Mouse (Mus musculus): ENCODE data around the gene Nlgn1.

Nlgn1 gene

GRCm38 (mm10) chr3:26201410-26201809 is 130.8 kb downstream of the Nlgn1 start:
- no peak for DNase-seq (ENCODE audit: low spot score in 2 of 2)

DNA sequence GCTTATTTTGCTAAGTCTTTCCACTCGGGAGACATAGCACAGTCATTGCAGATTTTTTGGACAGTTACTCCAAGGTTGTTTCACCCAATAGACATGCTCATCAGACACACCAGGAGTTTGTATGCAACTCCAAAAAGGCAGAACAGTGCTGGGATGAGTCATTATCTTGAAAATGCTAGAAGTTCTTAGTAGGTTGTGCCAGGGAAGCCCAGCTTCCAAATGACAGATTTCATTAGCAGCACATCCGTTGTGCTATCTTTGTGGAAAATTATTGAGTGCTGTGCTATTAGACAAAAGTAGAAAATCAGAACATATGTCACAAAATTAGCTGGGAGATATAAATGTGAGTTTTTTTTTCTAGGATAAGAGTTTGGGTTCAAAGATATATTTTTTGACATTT is 137.3 kb downstream of the Nlgn1 start:
- no peak for DNase-seq (ENCODE audit: low spot score in 2 of 2)

GRCm38 (mm10) chr3:26181013-26181412 is 151.2 kb downstream of the Nlgn1 start:
- DNase-seq (ENCODE audit: low spot score in 2 of 2): no peak

DNA sequence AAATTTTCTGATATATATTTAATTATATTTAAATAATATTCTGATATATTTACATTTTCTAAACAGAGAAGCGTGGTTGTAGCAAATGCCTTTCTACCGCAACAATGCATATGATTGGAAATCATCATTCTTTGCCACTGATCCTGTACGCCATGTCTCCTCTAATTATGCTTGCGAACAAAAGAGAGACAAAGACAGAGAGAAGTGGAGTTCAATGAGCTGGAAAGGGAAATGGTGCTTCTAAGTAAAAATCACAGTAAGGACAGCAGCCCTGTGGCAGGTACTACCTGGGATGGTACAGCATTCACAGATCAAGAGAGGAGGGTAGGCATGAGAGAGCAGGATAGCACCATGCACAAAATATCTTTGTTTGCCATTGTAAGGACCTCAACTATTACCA is 156.9 kb downstream of the Nlgn1 start:
- DNase-seq (ENCODE audit: low spot score in 2 of 2): no peak

GRCm38 (mm10) chr3:26174257-26174656 is 158.0 kb downstream of the Nlgn1 start:
- DNase-seq (ENCODE audit: low spot score in 2 of 2): no peak

GRCm38 (mm10) chr3:26173613-26174012 is 158.6 kb downstream of the Nlgn1 start:
- DNase-seq (ENCODE audit: low spot score in 2 of 2): no peak

DNA sequence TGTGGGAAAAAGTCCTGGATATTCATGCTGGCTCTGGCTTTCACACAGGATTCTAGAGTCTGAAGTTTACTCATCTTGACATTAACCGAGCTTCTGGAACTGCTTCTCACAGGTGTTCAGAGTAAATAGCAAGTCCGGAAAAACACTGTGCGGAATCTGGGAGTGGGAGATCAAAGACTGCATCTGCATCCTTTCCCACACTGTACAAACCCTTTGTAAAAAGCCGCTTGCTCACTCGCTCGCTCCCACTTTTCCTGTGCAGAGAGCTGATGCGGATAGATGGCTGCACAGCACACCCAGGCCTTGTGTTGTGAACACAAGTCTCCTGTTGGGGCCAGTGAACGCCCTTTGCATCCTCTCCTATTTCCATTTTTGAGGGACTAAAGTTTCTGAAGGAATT is 165.5 kb downstream of the Nlgn1 start:
- no peak for DNase-seq (ENCODE audit: low spot score in 2 of 2)

DNA sequence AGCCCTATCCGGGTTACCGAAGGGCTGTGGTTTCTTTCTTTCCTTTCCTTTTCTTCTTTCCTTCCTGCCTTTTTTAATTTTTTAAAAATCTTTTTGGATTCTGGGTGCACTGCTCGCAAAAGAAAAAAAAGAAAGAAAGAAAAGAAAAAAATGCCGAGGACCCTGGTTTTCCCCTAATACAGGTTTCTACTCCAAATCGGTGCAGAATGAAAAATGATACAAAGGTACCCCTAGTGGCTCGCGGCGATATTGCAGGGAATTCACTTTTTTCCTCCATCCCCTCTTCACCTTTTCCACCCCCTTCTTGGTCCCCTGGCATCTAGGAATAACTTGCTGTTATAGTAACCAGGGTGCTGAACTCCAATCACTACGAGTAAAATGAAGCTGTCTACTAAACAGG is 178.5 kb downstream of the Nlgn1 start:
- DNase-seq (ENCODE audit: low spot score in 2 of 2): peak; percentile 44 to 74

- peak in 1 of 2 experiments; percentile 39 for DNase-seq (ENCODE audit: low spot score in 2 of 2)
These were observed 179.1 kb downstream of the Nlgn1 start for GRCm38 (mm10) chr3:26153036-26153741.

- peak in 1 of 2 experiments; percentile 33 for DNase-seq (ENCODE audit: low spot score in 2 of 2)
These were observed 179.7 kb downstream of the Nlgn1 start for GRCm38 (mm10) chr3:26152510-26153035.

DNA sequence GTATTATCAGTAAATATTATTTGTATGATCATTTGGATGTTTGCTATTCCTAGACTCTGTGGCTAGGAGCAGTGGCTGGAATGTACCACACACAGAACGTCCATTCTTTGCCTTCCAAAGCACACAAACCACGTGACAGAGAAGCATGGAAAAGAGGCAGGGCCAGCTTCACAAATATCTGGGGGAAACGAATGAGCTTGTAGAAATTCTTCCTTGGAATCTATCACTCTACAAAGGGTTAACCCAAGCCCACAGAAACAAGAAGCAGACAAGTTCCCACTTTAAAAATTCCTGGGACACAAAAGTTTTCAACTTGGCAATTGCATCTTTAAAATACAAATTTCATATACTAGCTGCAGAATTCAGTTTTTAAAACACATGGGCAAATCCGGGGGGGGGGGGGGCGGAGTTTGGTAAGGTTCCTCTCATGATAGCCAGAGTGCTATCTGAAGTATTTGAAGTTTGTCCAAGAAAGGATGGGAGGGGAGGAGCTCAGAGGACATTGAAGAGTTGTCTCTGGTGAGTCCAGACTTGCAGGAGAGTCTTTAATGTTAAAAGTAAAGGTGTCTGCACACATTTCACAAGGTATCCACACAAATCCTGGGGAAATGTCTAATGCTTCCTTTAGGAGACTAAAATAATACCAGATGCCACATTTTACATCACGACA is 180.8 kb downstream of the Nlgn1 start:
- DNase-seq (ENCODE audit: low spot score in 2 of 2): no peak

DNA sequence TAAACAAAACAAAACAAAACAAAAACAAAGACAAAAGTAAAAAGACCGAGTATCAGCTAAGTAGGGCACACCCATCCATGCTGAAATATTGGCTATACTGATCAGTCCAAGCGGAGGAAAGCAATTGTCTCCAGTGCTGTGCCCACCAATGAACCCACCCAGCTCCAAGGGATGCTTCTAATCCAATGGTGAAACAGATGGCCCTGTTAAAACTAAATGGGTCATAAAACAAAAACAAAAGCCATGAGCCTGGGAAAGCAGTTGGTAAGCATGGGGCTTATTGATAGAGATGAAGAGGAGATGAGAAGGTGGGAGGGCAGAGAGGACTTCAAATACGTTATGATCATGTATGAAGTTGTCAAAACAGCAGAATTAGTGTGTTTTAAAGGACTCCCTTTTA is 186.1 kb downstream of the Nlgn1 start:
- no peak for DNase-seq (ENCODE audit: low spot score in 2 of 2)

DNA sequence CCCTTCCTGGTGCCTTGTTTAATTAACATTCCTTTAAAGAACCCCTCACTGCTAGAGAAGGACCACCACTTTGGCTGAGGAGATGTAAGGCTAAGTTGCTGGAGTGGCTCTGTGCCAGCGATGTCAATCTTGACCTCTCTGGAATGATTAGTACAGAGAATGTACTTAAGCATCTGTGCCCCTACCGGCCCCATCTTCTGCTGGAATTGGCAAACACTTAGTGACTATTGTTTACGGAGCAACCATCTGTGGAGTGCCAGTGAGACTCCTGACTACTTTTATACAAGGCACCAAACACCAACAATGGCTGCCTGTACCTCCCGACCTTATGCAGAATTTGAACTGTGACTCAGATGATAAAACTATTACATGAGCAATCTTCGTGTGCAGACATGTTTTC is 186.8 kb downstream of the Nlgn1 start:
- DNase-seq (ENCODE audit: low spot score in 2 of 2): no peak

DNA sequence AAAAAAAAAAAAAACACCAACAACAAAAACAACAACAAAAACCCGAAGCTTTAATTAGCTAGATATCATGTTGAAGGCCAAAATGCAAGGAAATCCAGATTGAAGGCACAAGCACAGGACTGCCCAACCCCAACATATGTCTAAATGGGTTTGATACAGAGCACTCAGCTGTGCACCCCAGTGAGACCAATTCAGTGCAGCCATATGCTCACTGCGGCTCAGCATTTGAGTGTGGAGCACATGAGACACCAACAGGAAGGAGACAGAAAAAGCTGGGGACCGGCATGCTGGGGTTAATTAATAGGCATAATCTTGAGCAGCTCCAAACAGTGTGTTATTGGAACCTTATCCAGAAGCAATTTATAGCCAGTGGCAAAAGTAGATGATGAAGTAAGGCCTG is 190.7 kb downstream of the Nlgn1 start:
- DNase-seq (ENCODE audit: low spot score in 2 of 2): no peak

DNA sequence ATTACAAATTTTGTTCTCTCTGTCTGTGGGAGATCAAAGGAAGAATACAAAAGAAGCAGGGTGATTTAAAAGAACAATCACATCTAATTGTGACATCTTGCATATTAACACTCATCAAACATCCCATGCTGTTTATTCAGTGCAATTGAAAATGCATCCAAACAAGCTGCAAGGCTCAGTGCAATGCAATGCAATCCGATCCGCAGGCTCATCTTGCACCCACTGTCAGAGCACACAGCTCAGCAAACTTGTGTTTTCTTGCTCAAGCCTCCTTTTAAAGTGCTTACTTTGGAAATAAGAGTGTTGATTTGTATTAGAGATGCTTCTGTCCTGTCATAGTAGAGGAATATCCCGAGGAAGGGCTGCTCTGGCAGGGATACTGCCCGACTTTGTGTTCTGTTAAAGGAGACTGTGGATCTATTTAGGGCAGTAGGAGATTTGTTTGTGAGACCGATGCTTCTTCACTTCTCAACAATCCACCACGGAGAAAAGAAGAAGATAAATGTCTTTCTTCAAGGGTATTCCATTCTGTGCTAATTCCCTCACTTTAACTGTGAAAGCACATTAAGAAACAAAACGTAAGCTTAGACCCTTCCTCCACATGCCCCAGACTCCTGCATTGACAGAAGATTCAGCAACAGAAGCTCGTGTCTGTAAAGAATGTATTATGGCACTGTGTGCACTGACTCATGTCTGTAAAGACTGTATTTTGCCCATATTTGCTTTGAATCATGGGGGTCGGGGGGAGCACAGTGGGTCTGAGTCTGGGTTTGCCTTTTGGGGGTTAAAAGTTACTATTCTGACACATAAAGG is 197.2 kb downstream of the Nlgn1 start:
- no peak for DNase-seq (ENCODE audit: low spot score in 2 of 2)

GRCm38 (mm10) chr3:26130919-26131318 is 201.3 kb downstream of the Nlgn1 start:
- no peak for DNase-seq (ENCODE audit: low spot score in 2 of 2)

DNA sequence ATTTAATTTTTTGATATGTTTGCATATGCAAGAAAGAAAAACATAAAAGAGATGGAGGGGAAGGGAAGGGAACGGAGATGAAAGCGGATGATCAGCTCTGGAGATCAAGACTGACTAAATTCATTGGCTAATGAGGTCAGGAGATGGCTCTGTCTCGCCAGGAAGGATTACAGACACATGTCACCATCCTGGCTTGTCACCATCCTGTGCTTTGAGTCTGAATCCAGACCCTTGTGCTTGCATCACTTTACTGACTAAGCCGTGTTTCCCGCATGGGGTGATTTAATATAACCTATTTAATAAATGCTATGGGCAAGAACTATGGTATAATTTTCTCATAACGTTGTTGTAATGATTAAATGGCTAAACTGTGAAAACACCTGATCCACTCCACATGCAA is 202.8 kb downstream of the Nlgn1 start:
- DNase-seq (ENCODE audit: low spot score in 2 of 2): no peak

GRCm38 (mm10) chr3:26117071-26117470 is 215.2 kb downstream of the Nlgn1 start:
- peak in 1 of 2 experiments; percentile 7 for DNase-seq (ENCODE audit: low spot score in 2 of 2)

DNA sequence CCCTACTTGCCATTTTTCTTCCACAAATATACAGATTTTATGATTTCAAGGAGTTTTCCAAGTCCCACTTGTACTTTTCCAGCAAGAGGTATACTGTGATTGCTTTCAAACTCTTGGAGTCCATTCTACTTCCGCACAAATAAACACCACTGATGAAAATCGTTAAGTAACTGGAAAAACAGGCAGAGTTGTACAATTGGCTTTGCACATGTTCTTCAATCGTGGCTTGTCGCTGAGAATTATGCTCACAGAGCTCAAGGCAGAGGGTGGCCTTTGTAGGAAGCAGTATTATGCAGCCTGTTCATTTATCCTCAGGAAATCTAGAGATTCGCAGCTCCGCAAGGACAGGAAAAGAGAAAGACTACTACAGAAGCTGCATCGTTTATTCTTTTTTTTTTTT is 225.9 kb downstream of the Nlgn1 start:
- no peak for DNase-seq (ENCODE audit: low spot score in 2 of 2)

DNA sequence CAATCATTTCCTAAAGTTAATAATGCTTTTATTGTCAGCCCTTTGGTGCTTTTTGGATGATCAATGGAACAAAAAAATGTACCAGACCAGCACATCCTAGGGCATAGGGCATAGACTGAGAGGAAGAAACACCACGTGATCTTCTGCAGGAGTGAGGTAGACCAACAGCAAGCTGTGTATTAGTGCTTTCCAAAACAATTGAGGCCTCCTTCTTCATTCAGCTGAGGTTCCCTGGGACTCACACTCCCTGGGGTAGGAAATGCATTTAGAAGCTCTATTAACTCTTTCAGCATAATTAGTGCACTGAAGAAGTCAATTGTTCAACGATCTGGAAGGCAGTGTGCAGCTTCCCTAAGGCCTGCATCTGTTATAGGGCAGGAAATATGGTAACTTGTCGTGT is 226.7 kb downstream of the Nlgn1 start:
- DNase-seq (ENCODE audit: low spot score in 2 of 2): no peak

DNA sequence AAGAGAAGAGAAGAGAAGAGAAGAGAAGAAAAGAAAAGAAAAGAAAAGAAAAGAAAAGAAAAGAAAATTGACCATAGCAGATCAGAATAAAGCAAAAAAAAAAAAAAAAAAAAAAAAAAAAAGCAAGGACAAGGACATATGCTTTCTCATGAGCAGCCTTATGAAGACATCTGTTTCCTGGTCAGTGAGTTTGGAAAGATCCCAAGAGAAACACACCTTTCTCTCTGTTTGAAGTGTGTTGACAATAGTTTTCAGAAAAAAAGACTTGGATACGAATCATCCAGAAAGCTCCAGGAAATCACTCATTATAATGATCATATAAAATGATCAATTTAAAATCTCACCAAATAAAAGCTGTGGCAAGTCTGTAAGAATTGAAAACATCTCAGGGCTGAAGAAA is 230.0 kb downstream of the Nlgn1 start:
- DNase-seq (ENCODE audit: low spot score in 2 of 2): no peak

DNA sequence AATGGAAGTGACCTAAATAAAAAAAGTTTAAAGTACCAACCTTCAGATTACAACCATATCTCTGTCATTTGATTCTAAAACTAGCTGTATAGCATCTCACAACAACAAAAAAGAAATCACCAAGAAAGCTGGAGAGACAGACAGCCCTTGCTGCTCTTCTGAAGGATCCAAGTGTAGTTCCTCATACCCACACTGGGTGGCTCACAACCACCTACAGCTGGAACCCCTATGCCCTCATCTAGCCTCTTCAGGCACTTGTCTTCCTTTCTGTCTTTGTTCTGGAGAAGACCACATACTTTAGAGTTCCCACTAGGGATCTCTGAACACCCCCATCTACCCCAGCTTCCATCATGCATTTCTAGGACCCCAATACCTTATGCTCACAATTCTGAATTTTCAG is 236.7 kb downstream of the Nlgn1 start:
- no peak for DNase-seq (ENCODE audit: low spot score in 2 of 2)

Measured in cerebellum, postnatal 4 days (tissue).